Mouse (Mus musculus) B cell, adult 67 days (primary cell): ENCODE results near the gene Apold1. TPM values are rescaled to one million over a fixed set of nuclear protein-coding genes. Genes with fewer than 3 reads are reported as not detected.

Experiments
- total RNA-seq, 2 experiments: library from RNA; stranded (reverse); gene quantifications; 4 replicates each; pipeline ENCODE4 v1.2.4; 2023

Apold1 gene
- total RNA-seq = under 1 TPM; 0.15 TPM

GRCm38 (mm10) chr6:134981231-134982062 is at the start of gene Apold1:
Gene Apold1, plus strand, starts transcription at chr6:134981718.

GRCm38 (mm10) chr6:135011048-135011733 is 29.7 kb downstream of the Apold1 start, which contains the start of gene Ddx47:
Gene Ddx47, plus strand, starts transcription at chr6:135011612.

Other genes starting within 250 kb of the Apold1 start
- 10 to 100 TPM; 38.5 to 48.0 TPM for gene Dusp16, start 189.1 kb upstream of the Apold1 start, total RNA-seq
- gene Crebl2, start 151.6 kb upstream of the Apold1 start, total RNA-seq = 10 to 100 TPM; 32.5 to 41.8 TPM
- gene Gpr19, start 83.1 kb upstream of the Apold1 start, total RNA-seq = 10 to 100 TPM; 11.7 to 14.5 TPM
- 100 to 1,000 TPM; 141 to 145 TPM for gene Cdkn1b, start 61.3 kb upstream of the Apold1 start, total RNA-seq
- gene Ddx47, start 29.9 kb downstream of the Apold1 start, total RNA-seq = 100 to 1,000 TPM; 148 to 156 TPM
- under 1 TPM in 1 of 2 experiments, not detected in 1; 0.35 TPM for gene Gprc5a, start 83.9 kb downstream of the Apold1 start, total RNA-seq
- not detected for gene Gprc5d, start 136.6 kb downstream of the Apold1 start, total RNA-seq
- 10 to 100 TPM; 11.6 to 12.2 TPM for gene Fam234b, start 216.3 kb downstream of the Apold1 start, total RNA-seq
- gene Hebp1, start 216.3 kb downstream of the Apold1 start, total RNA-seq = 10 to 100 TPM; 12.1 to 13.8 TPM